Mouse (Mus musculus) kidney, embryonic 16.5 days (tissue): ENCODE measurements around the gene Iqsec1. TPM values are rescaled to one million over a fixed set of nuclear protein-coding genes. Genes with fewer than 3 reads are reported as not detected.

Experiments used
- ATAC-seq: fragments of 200-750 bp; cut with Nextera tagmentation; 2 replicates; pipeline ENCODE4 v1.8.0; 2017; ENCODE audit warnings: moderate TSS enrichment; ENCODE audit not compliant: low FRiP score, low TSS enrichment
- H3K27ac ChIP-seq: fragments of 300-500 bp; sonication (generic); 2 replicates; pipeline ENCODE4 v1.5.1; 2014; ENCODE audit warnings: low read length
- H3K27me3 ChIP-seq: fragments of 300-500 bp; sonication (generic); 2 replicates; pipeline ENCODE4 v1.6.1; 2014; ENCODE audit warnings: low read length, control low read depth, mixed read lengths; ENCODE audit not compliant: insufficient read depth
- H3K36me3 ChIP-seq: fragments of 300-500 bp; sonication (generic); 2 replicates; pipeline ENCODE4 v1.6.1; 2014; ENCODE audit warnings: low read length, control low read depth, mixed read lengths; ENCODE audit not compliant: insufficient read depth
- H3K4me1 ChIP-seq: fragments of 300-500 bp; sonication (generic); 2 replicates; pipeline ENCODE4 v1.6.1; 2014; ENCODE audit warnings: low read length, control low read depth, mixed read lengths; ENCODE audit not compliant: insufficient read depth
- H3K4me2 ChIP-seq: fragments of 300-500 bp; sonication (generic); replicated peaks from 2 replicates; pipeline ENCODE4 v1.6.1; 2014; ENCODE audit warnings: low read depth, low read length
- H3K4me3 ChIP-seq: fragments of 300-500 bp; sonication (generic); 2 replicates; pipeline ENCODE4 v1.5.1; 2014; ENCODE audit warnings: mild to moderate bottlenecking, low read length
- H3K9ac ChIP-seq: fragments of 300-500 bp; sonication (generic); replicated peaks from 2 replicates; pipeline ENCODE4 v1.6.1; 2014; ENCODE audit warnings: low read length
- H3K9me3 ChIP-seq: fragments of 300-500 bp; sonication (generic); 2 replicates; pipeline ENCODE4 v1.6.1; 2016; ENCODE audit warnings: low read length, control low read depth
- WGBS: fragments of 180-500 bp; shearing (Covaris S2); extraction: QIAGEN DNeasy Blood & Tissue Kit; methylation state at CpG from one replicate; pipeline ENCODE4 v1.1.7; 2014; 5-methylcytosine and 5-hydroxymethylcytosine counted together
- polyA plus RNA-seq: library from polyadenylated mRNA; unstranded; fragments of >200 nt; fragmentation: Nextera tagmentation; extraction: Ambion mirVana; gene quantifications from 2 replicates; pipeline ENCODE4 v1.2.1, GENCODE M21; 2015

Gene Iqsec1
- polyA plus RNA-seq, 1 experiment from 2014 or later = 10.5 TPM

- H3K27me3 ChIP-seq = no peaks in the 10 kb centered on the region
- 49% methylated on average over 2 of the region's 2 CpGs for WGBS
- no peaks in the 10 kb centered on the region for H3K4me1 ChIP-seq
- no peak overlapping the region for H3K4me3 ChIP-seq
- no peak overlapping the region for H3K4me2 ChIP-seq
- H3K9me3 ChIP-seq = no peaks in the 10 kb centered on the region
- no peak for ATAC-seq
- H3K27ac ChIP-seq = no peak overlapping the region
- no peak overlapping the region for H3K9ac ChIP-seq
- H3K36me3 ChIP-seq = no peaks in the 10 kb centered on the region
Measured at GRCm38 (mm10) chr6:90836749-90837148, 151.7 kb downstream of the Iqsec1 start.

- Histone ChIP-seq H3K36me3 (no peaks in the 10 kb centered on the region), H3K9me3 (no peaks in the 10 kb centered on the region), H3K9ac (no peak overlapping the region), H3K4me3 (no peak overlapping the region), H3K27ac (no peak overlapping the region), H3K4me2 (no peak overlapping the region), H3K27me3 (no peaks in the 10 kb centered on the region), H3K4me1 (no peaks in the 10 kb centered on the region)
- WGBS = 81% methylated on average over 6 of the region's 6 CpGs
- no peak for ATAC-seq
Measured at GRCm38 (mm10) chr6:90829536-90829935, 158.9 kb downstream of the Iqsec1 start.

GRCm38 (mm10) chr6:90825063-90825462 is 163.4 kb downstream of the Iqsec1 start:
- Histone ChIP-seq H3K4me1 (no peaks in the 10 kb centered on the region), H3K4me2 (no peak overlapping the region), H3K36me3 (no peaks in the 10 kb centered on the region), H3K27ac (no peak overlapping the region), H3K4me3 (no peak overlapping the region), H3K9me3 (no peaks in the 10 kb centered on the region), H3K9ac (no peak overlapping the region), H3K27me3 (no peaks in the 10 kb centered on the region)
- 66% methylated on average over 2 of the region's 2 CpGs for WGBS
- ATAC-seq = no peak

- no peak overlapping the region for H3K27ac ChIP-seq
- 18% methylated on average over 4 of the region's 4 CpGs for WGBS
- no peak overlapping the region for H3K4me2 ChIP-seq
- H3K36me3 ChIP-seq = no peaks in the 10 kb centered on the region
- no peak for ATAC-seq
- H3K27me3 ChIP-seq = no peaks in the 10 kb centered on the region
- H3K9ac ChIP-seq = no peak overlapping the region
- no peaks in the 10 kb centered on the region for H3K4me1 ChIP-seq
- H3K9me3 ChIP-seq = no peaks in the 10 kb centered on the region
- H3K4me3 ChIP-seq = no peak overlapping the region
Measured at GRCm38 (mm10) chr6:90823322-90823721, 165.2 kb downstream of the Iqsec1 start.

GRCm38 (mm10) chr6:90821916-90822602 is 166.4 kb downstream of the Iqsec1 start:
- no peak for ATAC-seq
- no peak overlapping the region for H3K4me3 ChIP-seq
- WGBS = 61% methylated on average over 4 of the region's 4 CpGs

GRCm38 (mm10) chr6:90819880-90820279 is 168.6 kb downstream of the Iqsec1 start:
- H3K4me3 ChIP-seq = no peak overlapping the region
- H3K4me1 ChIP-seq = no peaks in the 10 kb centered on the region
- no peaks in the 10 kb centered on the region for H3K27me3 ChIP-seq
- no peak for ATAC-seq
- no peaks in the 10 kb centered on the region for H3K36me3 ChIP-seq
- H3K9me3 ChIP-seq = no peaks in the 10 kb centered on the region
- H3K27ac ChIP-seq = no peak overlapping the region
- no peak overlapping the region for H3K4me2 ChIP-seq
- WGBS = 52% methylated on average over 2 of the region's 2 CpGs
- no peak overlapping the region for H3K9ac ChIP-seq

More at GRCm38 (mm10) chr6:90821916-90822602, 166.4 kb downstream of the Iqsec1 start:
- Histone ChIP-seq H3K4me2 (no peak overlapping the region), H3K9me3 (no peaks in the 10 kb centered on the region), H3K4me1 (no peaks in the 10 kb centered on the region), H3K36me3 (no peaks in the 10 kb centered on the region), H3K27ac (no peak overlapping the region), H3K9ac (no peak overlapping the region), H3K27me3 (no peaks in the 10 kb centered on the region)

- Histone ChIP-seq H3K9me3 (no peaks in the 10 kb centered on the region), H3K27ac (no peak overlapping the region), H3K4me1 (no peaks in the 10 kb centered on the region), H3K4me3 (no peak overlapping the region), H3K4me2 (no peak overlapping the region), H3K27me3 (no peaks in the 10 kb centered on the region), H3K36me3 (no peaks in the 10 kb centered on the region), H3K9ac (no peak overlapping the region)
- WGBS = 0% methylated on average over 1 of the region's 4 CpGs
- ATAC-seq = no peak
Measured at GRCm38 (mm10) chr6:90818956-90819355, 169.5 kb downstream of the Iqsec1 start.

- H3K27ac ChIP-seq = no peak overlapping the region
- ATAC-seq = no peak
- WGBS = 75% methylated on average over 3 of the region's 3 CpGs
- no peak overlapping the region for H3K4me3 ChIP-seq
- H3K27me3 ChIP-seq = no peaks in the 10 kb centered on the region; the same call in 1 of the 2 replicates
- H3K4me1 ChIP-seq = no peaks in the 10 kb centered on the region
- no peaks in the 10 kb centered on the region for H3K36me3 ChIP-seq
- H3K9me3 ChIP-seq = no peaks in the 10 kb centered on the region
- H3K4me2 ChIP-seq = no peak overlapping the region
- H3K9ac ChIP-seq = no peak overlapping the region
Measured at GRCm38 (mm10) chr6:90816551-90816950, 171.9 kb downstream of the Iqsec1 start.

- 84% methylated on average over 3 of the region's 3 CpGs for WGBS
- H3K4me2 ChIP-seq = no peak overlapping the region
- H3K27ac ChIP-seq = no peak overlapping the region
- no peaks in the 10 kb centered on the region for H3K36me3 ChIP-seq
- ATAC-seq = no peak
- no peaks in the 10 kb centered on the region; the same call in 1 of the 2 replicates for H3K27me3 ChIP-seq
- H3K4me1 ChIP-seq = no peaks in the 10 kb centered on the region
- no peak overlapping the region for H3K9ac ChIP-seq
- H3K9me3 ChIP-seq = no peaks in the 10 kb centered on the region
- H3K4me3 ChIP-seq = no peak overlapping the region
Measured at GRCm38 (mm10) chr6:90815341-90815740, 173.1 kb downstream of the Iqsec1 start.

GRCm38 (mm10) chr6:90813526-90813925 is 175.0 kb downstream of the Iqsec1 start:
- Histone ChIP-seq H3K36me3 (no peaks in the 10 kb centered on the region), H3K27me3 (no peaks in the 10 kb centered on the region; the same call in 1 of the 2 replicates), H3K4me1 (peaks cover 4% of the 10 kb centered on the region; the same call in 1 of the 2 replicates), H3K4me2 (no peak overlapping the region), H3K9me3 (no peaks in the 10 kb centered on the region), H3K27ac (no peak overlapping the region), H3K9ac (no peak overlapping the region), H3K4me3 (no peak overlapping the region)
- 82% methylated on average over 1 of the region's 1 CpGs for WGBS
- no peak for ATAC-seq
